Mouse (Mus musculus) forebrain, embryonic 12.5 days (tissue): ENCODE data around the gene Prr15l. TPM values are rescaled to one million over a fixed set of nuclear protein-coding genes. Genes with fewer than 3 reads are reported as not detected.

Experiments
- ATAC-seq: fragments of 200-750 bp; cut with Nextera tagmentation; 2 replicates; pipeline ENCODE4 v1.8.0; 2017; ENCODE audit warnings: moderate TSS enrichment; ENCODE audit not compliant: low FRiP score
- H3K27ac ChIP-seq: fragments of 300-500 bp; sonication (generic); 2 replicates; pipeline ENCODE4 v1.5.1; 2016; ENCODE audit warnings: mild to moderate bottlenecking
- H3K27me3 ChIP-seq: fragments of 300-500 bp; sonication (generic); 2 replicates; pipeline ENCODE4 v1.6.1; 2016; ENCODE audit warnings: mild to moderate bottlenecking
- H3K36me3 ChIP-seq: fragments of 300-500 bp; sonication (generic); replicated peaks from 2 replicates; pipeline ENCODE4 v1.6.1; 2016; ENCODE audit warnings: mild to moderate bottlenecking
- H3K4me1 ChIP-seq: fragments of 300-500 bp; sonication (generic); 2 replicates; pipeline ENCODE4 v1.6.1; 2016
- H3K4me2 ChIP-seq: fragments of 300-500 bp; sonication (generic); 2 replicates; pipeline ENCODE4 v1.6.1; 2016; ENCODE audit warnings: mild to moderate bottlenecking, moderate library complexity
- H3K4me3 ChIP-seq: fragments of 300-500 bp; sonication (generic); replicated peaks from 2 replicates; pipeline ENCODE4 v1.5.1; 2016; ENCODE audit warnings: mild to moderate bottlenecking
- H3K9ac ChIP-seq: fragments of 300-500 bp; sonication (generic); 2 replicates; pipeline ENCODE4 v1.6.1; 2016; ENCODE audit warnings: mild to moderate bottlenecking
- H3K9me3 ChIP-seq: fragments of 300-500 bp; sonication (generic); 2 replicates; pipeline ENCODE4 v1.6.1; 2016
- WGBS: fragments of 180-500 bp; shearing (Covaris S2); methylation state at CpG from one replicate; pipeline ENCODE4 v1.1.7; 2016; 5-methylcytosine and 5-hydroxymethylcytosine counted together
- polyA plus RNA-seq: library from polyadenylated mRNA; unstranded; fragments of >200 nt; fragmentation: Nextera tagmentation; extraction: Ambion mirVana; gene quantifications from 2 replicates; pipeline ENCODE4 v1.2.1, GENCODE M21; 2016

Prr15l gene
- polyA plus RNA-seq, 1 experiment from 2014 or later, result 0.60 TPM

GRCm38 (mm10) chr11:96957061-96957805, 29.3 kb downstream of the Prr15l start:
- Histone ChIP-seq H3K4me3 (no peak overlapping the region), H3K27me3 (no peaks in the 10 kb centered on the region), H3K4me2 (no peak overlapping the region), H3K9me3 (no peaks in the 10 kb centered on the region), H3K9ac (no peak overlapping the region), H3K36me3 (peaks cover 94% of the 10 kb centered on the region), H3K4me1 (no peaks in the 10 kb centered on the region), H3K27ac (no peak overlapping the region)
- ATAC-seq, result no peak
- 93% methylated on average over 10 of the region's 10 CpGs for WGBS

DNA sequence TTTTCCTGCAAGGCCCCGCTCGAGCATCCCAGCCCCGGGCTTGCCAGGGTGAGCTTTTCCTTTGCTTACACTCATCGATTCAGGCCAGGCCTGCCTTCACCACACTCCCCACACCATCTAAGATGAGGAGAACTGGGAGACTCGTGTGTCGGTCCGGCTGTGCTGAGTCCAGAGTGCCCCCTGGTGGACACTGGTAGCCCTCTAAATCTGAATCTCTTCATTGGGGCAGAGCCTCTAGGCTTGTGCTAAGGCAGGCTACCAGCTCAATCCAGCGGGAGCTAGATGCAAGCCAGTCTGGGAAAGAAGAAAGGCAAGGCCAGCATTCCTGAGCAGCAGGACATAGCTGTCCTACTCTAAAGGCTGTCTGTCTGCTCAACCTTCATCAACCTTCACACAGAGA, 35.7 kb downstream of the Prr15l start:
- H3K27ac ChIP-seq, result no peak overlapping the region
- H3K4me3 ChIP-seq, result no peak overlapping the region
- 20% methylated on average over 8 of the region's 8 CpGs for WGBS
- H3K9me3 ChIP-seq, result no peaks in the 10 kb centered on the region
- no peak overlapping the region for H3K9ac ChIP-seq
- ATAC-seq, result no peak
- H3K4me2 ChIP-seq, result no peak overlapping the region
- no peaks in the 10 kb centered on the region for H3K27me3 ChIP-seq
- peaks cover 39% of the 10 kb centered on the region for H3K36me3 ChIP-seq
- no peaks in the 10 kb centered on the region for H3K4me1 ChIP-seq

GRCm38 (mm10) chr11:96966172-96966571, 38.3 kb downstream of the Prr15l start:
- H3K36me3 ChIP-seq, result peaks cover 14% of the 10 kb centered on the region
- 89% methylated on average over 3 of the region's 3 CpGs for WGBS

DNA sequence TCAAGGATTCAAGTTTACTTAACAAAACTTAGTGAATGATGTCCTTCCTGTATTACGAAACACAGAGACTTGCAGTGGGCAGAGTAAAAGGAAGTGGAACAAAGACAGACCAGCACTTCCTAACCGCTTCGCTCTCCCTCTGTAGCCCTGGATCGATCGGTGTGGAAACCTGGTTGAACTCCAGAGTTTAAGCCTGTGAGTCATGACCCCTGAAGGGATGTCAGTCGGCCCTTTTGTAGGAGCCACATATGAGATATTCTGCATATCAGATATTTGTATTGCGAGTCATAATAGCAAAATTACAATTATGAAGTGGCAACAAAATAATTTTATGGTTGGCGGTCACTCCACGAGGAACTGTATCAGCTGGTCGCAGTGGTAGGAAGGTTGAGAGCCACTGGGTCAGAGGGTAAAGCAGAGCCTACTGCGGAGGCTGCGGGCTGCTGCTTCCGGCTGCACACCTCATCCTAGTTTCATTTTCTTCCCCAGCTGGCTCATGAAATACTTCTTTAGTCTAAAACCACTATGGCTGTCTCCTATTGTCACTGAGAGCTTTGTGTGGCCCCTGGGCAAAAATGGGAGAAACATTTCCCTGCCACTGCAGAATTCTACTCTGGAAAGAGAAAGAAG, 39.1 kb downstream of the Prr15l start:
- H3K27ac ChIP-seq, result no peak overlapping the region
- H3K9me3 ChIP-seq, result no peaks in the 10 kb centered on the region
- H3K4me1 ChIP-seq, result peaks cover 8% of the 10 kb centered on the region; the same call in 1 of the 2 replicates
- peaks cover 6% of the 10 kb centered on the region for H3K36me3 ChIP-seq
- no peak overlapping the region for H3K9ac ChIP-seq
- H3K4me3 ChIP-seq, result no peak overlapping the region
- no peak for ATAC-seq
- WGBS, result 96% methylated on average over 13 of the region's 13 CpGs
- no peak overlapping the region for H3K4me2 ChIP-seq
- no peaks in the 10 kb centered on the region for H3K27me3 ChIP-seq

More at GRCm38 (mm10) chr11:96966172-96966571, 38.3 kb downstream of the Prr15l start:
- Histone ChIP-seq H3K9me3 (no peaks in the 10 kb centered on the region), H3K27me3 (no peaks in the 10 kb centered on the region), H3K4me1 (peaks cover 8% of the 10 kb centered on the region; the same call in 1 of the 2 replicates), H3K9ac (no peak overlapping the region), H3K27ac (no peak overlapping the region), H3K4me2 (no peak overlapping the region), H3K4me3 (no peak overlapping the region)
- no peak for ATAC-seq

DNA sequence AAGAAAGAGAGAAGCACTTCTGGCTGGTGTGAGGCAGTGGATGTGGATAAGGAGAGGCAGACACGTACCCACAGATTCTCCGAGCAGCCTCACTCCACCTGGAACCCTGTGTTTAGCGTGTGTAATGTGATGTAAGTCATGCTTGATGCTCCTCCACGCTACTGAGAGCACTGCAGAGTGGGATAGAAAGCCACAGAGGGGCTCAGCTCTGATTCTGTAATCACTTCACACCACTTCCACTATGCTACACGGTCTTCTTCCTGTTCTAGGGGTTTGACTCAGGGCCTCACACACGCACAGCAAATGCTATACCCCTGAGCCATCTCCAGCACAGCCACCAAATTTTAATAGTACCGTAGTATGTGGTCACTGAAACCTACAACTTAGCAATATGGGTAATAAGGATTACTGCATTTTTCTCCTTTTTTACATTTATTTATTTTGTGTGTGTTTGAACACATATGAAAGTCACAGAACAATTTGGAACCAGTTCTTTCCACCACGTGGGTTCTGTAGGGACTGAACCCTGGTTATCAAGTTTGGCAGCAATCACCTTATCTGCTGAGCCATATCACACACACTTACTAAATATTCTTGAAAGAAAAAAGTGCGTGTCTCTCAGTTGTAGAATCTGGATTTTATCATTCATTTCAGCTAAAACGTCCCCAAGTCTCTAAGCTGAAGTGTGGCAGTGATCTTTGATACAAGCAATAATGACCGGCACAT, 39.8 kb downstream of the Prr15l start:
- no peaks in the 10 kb centered on the region; the same call in 1 of the 2 replicates for H3K36me3 ChIP-seq
- no peaks in the 10 kb centered on the region for H3K27me3 ChIP-seq
- WGBS, result 87% methylated on average over 11 of the region's 11 CpGs
- no peak overlapping the region for H3K27ac ChIP-seq
- no peaks in the 10 kb centered on the region for H3K9me3 ChIP-seq
- no peak for ATAC-seq
- no peak overlapping the region for H3K9ac ChIP-seq
- H3K4me2 ChIP-seq, result no peak overlapping the region
- no peak overlapping the region for H3K4me3 ChIP-seq
- peaks cover 10% of the 10 kb centered on the region; the same call in 1 of the 2 replicates for H3K4me1 ChIP-seq

- Histone ChIP-seq H3K4me2 (no peak overlapping the region), H3K4me1 (peaks cover 15% of the 10 kb centered on the region; the same call in 1 of the 2 replicates), H3K9me3 (no peaks in the 10 kb centered on the region), H3K4me3 (no peak overlapping the region), H3K27me3 (no peaks in the 10 kb centered on the region), H3K27ac (peak overlapping the region; percentile 15; the same call in 1 of the 2 replicates), H3K36me3 (no peaks in the 10 kb centered on the region), H3K9ac (no peak overlapping the region)
- ATAC-seq, result no peak
- 72% methylated on average over 6 of the region's 6 CpGs for WGBS
Observed at GRCm38 (mm10) chr11:96968476-96968875, 40.6 kb downstream of the Prr15l start.

DNA sequence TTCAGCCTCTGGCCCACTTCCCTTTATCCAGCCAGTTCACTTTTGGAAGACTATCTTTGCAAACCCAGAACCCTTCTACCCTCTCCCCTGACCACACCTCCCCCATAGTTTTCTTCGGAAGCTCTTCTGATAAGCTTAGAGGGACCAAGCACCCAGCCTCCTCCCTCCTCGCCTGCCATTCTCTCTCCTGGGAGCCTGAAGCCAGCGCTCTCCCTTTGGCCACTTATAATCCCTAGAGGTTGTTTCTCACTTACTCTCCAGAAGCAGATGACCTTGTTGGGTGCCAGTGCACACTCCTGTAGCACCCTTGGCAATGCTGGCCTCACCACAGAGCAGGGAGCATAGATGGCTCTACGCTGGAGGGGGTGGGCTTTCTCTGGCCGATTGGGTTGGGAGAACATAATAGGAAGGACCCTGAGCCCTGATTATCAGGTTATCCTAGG, 41.4 kb downstream of the Prr15l start:
- H3K9ac ChIP-seq, result no peak overlapping the region
- no peak overlapping the region for H3K4me3 ChIP-seq
- no peaks in the 10 kb centered on the region for H3K36me3 ChIP-seq
- ATAC-seq, result no peak
- no peak overlapping the region for H3K4me2 ChIP-seq
- H3K4me1 ChIP-seq, result peaks cover 18% of the 10 kb centered on the region; the same call in 1 of the 2 replicates
- WGBS, result 74% methylated on average over 5 of the region's 5 CpGs
- H3K27me3 ChIP-seq, result no peaks in the 10 kb centered on the region
- no peaks in the 10 kb centered on the region for H3K9me3 ChIP-seq
- no peak overlapping the region for H3K27ac ChIP-seq

DNA sequence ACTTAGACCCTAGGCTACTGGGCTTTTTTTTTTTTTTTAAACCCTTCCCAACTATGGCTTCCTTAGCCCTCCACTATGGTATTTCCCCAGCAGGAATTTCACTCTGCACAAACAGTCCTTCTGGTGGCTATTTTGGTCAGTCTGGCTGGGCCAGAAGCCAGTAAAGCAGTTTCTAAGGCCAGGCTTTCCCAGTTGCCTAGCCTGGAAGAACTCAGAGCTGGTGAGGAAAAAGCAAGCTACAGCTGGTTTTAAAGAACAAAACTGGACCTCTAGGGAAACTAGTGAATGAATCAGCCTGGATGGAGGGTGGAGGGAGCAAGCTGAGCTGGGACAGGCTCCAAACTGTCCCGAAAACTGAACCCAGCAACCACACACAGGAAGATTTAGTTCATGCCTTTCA, 41.8 kb downstream of the Prr15l start:
- Histone ChIP-seq H3K27ac (no peak overlapping the region), H3K4me2 (no peak overlapping the region), H3K9me3 (no peaks in the 10 kb centered on the region), H3K4me1 (peaks cover 18% of the 10 kb centered on the region; the same call in 1 of the 2 replicates), H3K9ac (no peak overlapping the region), H3K27me3 (no peaks in the 10 kb centered on the region), H3K36me3 (no peaks in the 10 kb centered on the region), H3K4me3 (no peak overlapping the region)
- WGBS, result 90% methylated on average over 1 of the region's 1 CpGs
- no peak for ATAC-seq

DNA sequence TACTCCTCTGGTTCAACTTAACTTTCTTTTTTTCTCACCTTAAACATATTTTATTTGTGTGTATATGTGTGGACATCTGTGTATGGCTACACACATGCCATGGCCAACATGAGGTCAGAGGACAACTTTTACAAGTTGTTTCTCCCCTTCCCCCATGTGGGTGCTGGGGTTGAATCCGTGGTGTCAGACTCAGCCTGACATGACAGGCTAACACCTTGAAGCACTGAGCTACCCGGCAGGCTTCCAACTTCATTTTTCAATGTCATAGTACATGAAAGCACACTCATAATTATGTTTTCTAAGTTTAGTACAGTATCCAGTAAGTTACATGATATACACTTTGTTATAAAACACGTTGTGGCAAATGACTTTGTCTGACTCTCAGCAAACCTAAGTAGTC, 42.4 kb downstream of the Prr15l start:
- 83% methylated on average over 3 of the region's 3 CpGs for WGBS
- ATAC-seq, result no peak

GRCm38 (mm10) chr11:96972906-96973305, 45.0 kb downstream of the Prr15l start:
- H3K4me1 ChIP-seq, result peaks cover 35% of the 10 kb centered on the region
- ATAC-seq, result no peak
- WGBS, result 81% methylated on average over 5 of the region's 5 CpGs
- H3K27me3 ChIP-seq, result no peaks in the 10 kb centered on the region
- H3K4me2 ChIP-seq, result no peak overlapping the region
- no peak overlapping the region for H3K27ac ChIP-seq
- no peak overlapping the region; the same call in 1 of the 2 replicates for H3K9ac ChIP-seq
- no peaks in the 10 kb centered on the region for H3K9me3 ChIP-seq
- H3K4me3 ChIP-seq, result no peak overlapping the region
- H3K36me3 ChIP-seq, result no peaks in the 10 kb centered on the region

More for the DNA sequence above, 42.4 kb downstream of the Prr15l start:
- Histone ChIP-seq H3K9ac (no peak overlapping the region), H3K27ac (no peak overlapping the region), H3K36me3 (no peaks in the 10 kb centered on the region), H3K4me2 (no peak overlapping the region), H3K4me3 (no peak overlapping the region), H3K27me3 (no peaks in the 10 kb centered on the region), H3K9me3 (no peaks in the 10 kb centered on the region), H3K4me1 (peaks cover 20% of the 10 kb centered on the region)

GRCm38 (mm10) chr11:96973426-96973964, 45.6 kb downstream of the Prr15l start:
- Histone ChIP-seq H3K27me3 (no peaks in the 10 kb centered on the region), H3K27ac (0 out of 2 replicates have a peak overlapping the region, but pooled peaks have one; percentile 31), H3K9me3 (no peaks in the 10 kb centered on the region), H3K4me2 (no peak overlapping the region), H3K4me1 (peaks cover 39% of the 10 kb centered on the region), H3K9ac (peak overlapping the region; percentile 0; the same call in 1 of the 2 replicates), H3K4me3 (no peak overlapping the region), H3K36me3 (no peaks in the 10 kb centered on the region)
- 89% methylated on average over 5 of the region's 5 CpGs for WGBS
- no peak for ATAC-seq

DNA sequence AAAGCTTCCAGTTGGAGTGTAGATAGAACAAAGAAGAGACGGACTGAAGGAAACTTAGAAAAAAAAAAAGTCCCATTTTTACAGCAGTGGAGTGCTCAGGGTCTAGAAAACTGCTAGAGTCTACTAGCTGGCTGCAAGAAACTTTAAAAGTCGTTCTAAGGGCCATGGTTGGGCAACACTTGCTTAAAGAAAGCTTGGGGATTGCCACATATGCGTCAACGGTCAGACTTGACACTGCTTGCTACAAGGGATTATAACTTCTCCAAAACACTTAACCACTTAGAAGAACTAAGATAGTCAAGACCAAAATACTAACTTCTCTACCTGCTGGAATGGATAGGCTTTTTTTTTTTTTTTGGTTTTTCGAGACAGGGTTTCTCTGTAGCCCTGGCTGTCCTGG, 46.9 kb downstream of the Prr15l start:
- H3K9me3 ChIP-seq, result no peaks in the 10 kb centered on the region
- no peak overlapping the region for H3K4me3 ChIP-seq
- no peaks in the 10 kb centered on the region for H3K27me3 ChIP-seq
- H3K36me3 ChIP-seq, result no peaks in the 10 kb centered on the region
- peaks cover 38% of the 10 kb centered on the region for H3K4me1 ChIP-seq
- ATAC-seq, result no peak
- no peak overlapping the region for H3K9ac ChIP-seq
- 87% methylated on average over 5 of the region's 5 CpGs for WGBS
- H3K27ac ChIP-seq, result no peak overlapping the region
- H3K4me2 ChIP-seq, result no peak overlapping the region
